Mouse (Mus musculus): ENCODE data around the gene Hist2h2ab. TPM values are rescaled to one million over a fixed set of nuclear protein-coding genes. Genes with fewer than 3 reads are reported as not detected.
"Not testable (repeated sequence)": the region's sequence is repeated elsewhere in the genome, so short reads cannot be mapped to it uniquely, and the experiment has no call there.

Gene Hist2h2ab
- total RNA-seq, 1 experiment = 54.2 TPM

DNA sequence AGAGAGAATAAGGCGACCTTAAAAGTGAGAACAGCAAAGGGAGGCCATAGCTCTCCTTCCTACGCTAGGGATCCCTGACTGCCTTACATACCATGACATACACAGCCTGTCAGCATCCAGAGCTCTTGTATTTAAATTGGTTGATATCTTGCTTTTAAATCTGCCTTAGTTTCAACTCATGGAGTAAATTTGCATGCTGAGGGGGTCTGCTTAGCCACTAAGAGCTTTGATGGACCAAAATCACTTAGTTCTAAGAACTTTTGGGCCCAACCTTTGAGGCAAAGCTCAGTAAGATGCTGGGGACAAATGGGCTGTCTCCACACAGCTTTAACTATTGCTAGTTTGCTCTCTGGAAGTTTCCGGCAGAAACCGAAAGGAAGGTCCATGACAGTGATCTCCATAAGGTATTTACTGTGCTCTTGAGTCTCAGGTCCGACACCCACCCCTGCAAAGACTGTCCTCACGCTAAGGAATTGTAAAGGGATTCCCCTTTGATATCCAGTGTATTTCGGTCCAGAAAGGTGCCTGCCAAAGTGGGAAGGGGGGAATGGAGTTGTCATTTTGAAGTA lies 17.8 kb downstream of the Hist2h2ab start:
- in situ Hi-C loops (cut with MboI; ENCODE audit: low sequenced_read_pairs in 2 of 2, unreplicated experiment in 2 of 2) = no loop called here
- Histone ChIP-seq H3K4me1 (ENCODE audit: control insufficient read depth in 2 of 2, insufficient read depth in 2 of 2, low read length in 2 of 2, poor library complexity in 1 of 2) (peaks cover 3 to 8% of the 10 kb centered on the region in 2 experiments; a peak in 3 of 4 replicates), H3K4me3 (ENCODE audit: insufficient read depth in 1 of 2, low read depth in 1 of 2, low read length in 2 of 2, poor library complexity in 1 of 2, severe bottlenecking in 1 of 2) (peak overlapping the region; percentile 74 to 81), H3K9ac (ENCODE audit: insufficient read depth, low read depth, low read length, poor library complexity, severe bottlenecking) (peak overlapping the region; percentile 89), H3K36me3 (ENCODE audit: control insufficient read depth, insufficient read depth, low read length, poor library complexity, severe bottlenecking) (no peaks in the 10 kb centered on the region), H3K27ac (ENCODE audit: insufficient read depth, low read depth, low read length, poor library complexity, severe bottlenecking) (peak overlapping the region; percentile 91; the same call in 1 of the 2 replicates), H3K9me3 (ENCODE audit: control insufficient read depth, insufficient read depth, low read depth, low read length) (no peaks in the 10 kb centered on the region)
- no peak for DNase-seq (ENCODE audit: low read depth, low spot score)
- no peak for TF ChIP-seq MAFK (IDR thresholded peaks at IDR 0.05; ENCODE audit: insufficient read depth, low read depth, low read length)
- TF ChIP-seq HCFC1 (IDR thresholded peaks at IDR 0.05; ENCODE audit: borderline replicate concordance, insufficient read depth, low read length) = no peak

DNA sequence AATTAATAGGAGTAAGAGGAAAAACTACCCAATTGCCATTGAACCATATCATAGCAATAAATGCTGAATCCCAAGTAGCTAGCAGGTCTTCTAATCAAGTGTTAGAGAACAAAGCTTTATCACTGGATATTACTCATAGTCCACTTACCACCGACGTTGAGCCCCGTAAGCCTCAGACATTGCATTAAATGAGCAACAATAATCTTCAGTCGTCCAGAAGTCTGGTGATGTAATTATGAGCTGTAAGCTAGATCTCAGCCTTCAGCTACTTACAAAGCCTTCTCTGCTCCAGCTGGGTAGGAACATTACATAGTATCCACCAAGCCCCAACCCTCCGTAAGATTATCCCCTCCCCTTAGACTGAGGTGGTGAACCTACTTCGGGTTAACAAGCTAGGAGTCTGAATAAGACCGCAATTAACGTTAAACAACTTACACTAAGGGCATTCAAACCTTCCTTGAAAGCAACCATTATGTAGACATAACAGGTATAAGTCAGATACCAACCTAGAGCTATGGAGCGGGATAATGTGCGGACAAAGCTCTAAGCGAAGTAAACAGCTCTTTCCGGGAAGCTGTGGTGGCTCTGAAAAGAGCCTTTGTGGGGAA lies 18.3 kb downstream of the Hist2h2ab start:
- Histone ChIP-seq H3K4me3 (ENCODE audit: insufficient read depth in 1 of 2, low read depth in 1 of 2, low read length in 2 of 2, poor library complexity in 1 of 2, severe bottlenecking in 1 of 2) (peak overlapping the region; percentile 74 to 81), H3K36me3 (ENCODE audit: control insufficient read depth, insufficient read depth, low read length, poor library complexity, severe bottlenecking) (no peaks in the 10 kb centered on the region), H3K9ac (ENCODE audit: insufficient read depth, low read depth, low read length, poor library complexity, severe bottlenecking) (peak overlapping the region; percentile 89), H3K27ac (ENCODE audit: insufficient read depth, low read depth, low read length, poor library complexity, severe bottlenecking) (peak overlapping the region; percentile 91), H3K4me1 (ENCODE audit: control insufficient read depth in 2 of 2, insufficient read depth in 2 of 2, low read length in 2 of 2, poor library complexity in 1 of 2) (peaks cover 3 to 9% of the 10 kb centered on the region in 2 experiments; a peak in 3 of 4 replicates), H3K9me3 (ENCODE audit: control insufficient read depth, insufficient read depth, low read depth, low read length) (no peaks in the 10 kb centered on the region)
- no peak for DNase-seq (ENCODE audit: low read depth, low spot score)
- in situ Hi-C loops (cut with MboI; ENCODE audit: low sequenced_read_pairs in 2 of 2, unreplicated experiment in 2 of 2) = no loop called here
- no peak for TF ChIP-seq CHD2 (IDR thresholded peaks at IDR 0.05; ENCODE audit: low read depth, low read length)
- no peak for TF ChIP-seq ZNF384 (IDR thresholded peaks at IDR 0.05; ENCODE audit: low read depth, low read length)
- TF ChIP-seq HCFC1 (IDR thresholded peaks at IDR 0.05; ENCODE audit: borderline replicate concordance, insufficient read depth, low read length) = no peak
- no peak for TF ChIP-seq MAFK (IDR thresholded peaks at IDR 0.05; ENCODE audit: insufficient read depth, low read depth, low read length)
- TF ChIP-seq ZC3H11A (IDR thresholded peaks at IDR 0.05; ENCODE audit: borderline replicate concordance, low read depth, low read length) = no peak

DNA sequence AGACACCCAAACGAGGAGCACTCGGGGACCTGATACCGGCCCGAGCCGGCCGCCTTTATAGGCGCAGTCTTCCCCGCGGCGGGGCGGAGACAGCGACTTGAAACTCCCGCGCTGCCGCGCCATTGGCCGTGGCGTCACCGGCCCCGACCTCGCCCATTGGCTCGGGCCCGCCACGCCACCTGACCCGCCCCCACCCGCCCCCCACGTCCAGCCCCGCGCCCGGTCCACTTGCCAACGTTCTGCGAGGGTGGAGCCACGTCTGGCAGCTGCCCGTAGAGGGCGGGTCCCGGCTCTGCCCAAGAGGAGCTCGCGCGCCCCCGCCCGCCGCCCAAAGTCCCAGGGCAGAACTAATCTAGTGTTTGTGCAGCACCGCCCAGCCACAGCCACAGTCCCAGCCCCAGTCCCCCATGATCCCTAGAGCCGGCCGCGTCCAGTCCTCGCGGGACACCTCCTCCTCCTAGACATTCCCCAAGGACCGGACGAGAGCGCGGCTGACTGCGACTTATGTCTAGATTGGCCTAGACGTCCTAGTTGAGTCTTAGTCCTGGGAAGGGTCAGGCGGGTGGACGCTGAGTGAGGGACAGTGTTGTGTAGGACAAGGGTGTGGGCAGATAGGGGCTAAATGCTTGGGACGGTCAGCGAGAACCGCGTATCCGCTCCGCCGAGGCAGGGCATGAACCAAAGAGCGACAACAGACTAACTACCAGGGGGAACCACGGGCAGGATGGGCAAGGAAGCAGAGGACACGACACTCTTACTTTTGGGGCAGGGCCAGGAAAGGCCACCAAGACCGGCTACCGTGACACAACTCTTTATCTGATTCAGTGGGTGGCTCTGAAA lies 19.5 kb downstream of the Hist2h2ab start, which contains the start of gene Hist2h3c2:
TSS of gene Hist2h3c2 (minus strand) at position 174 of the 840 bp plus-strand sequence.
- H3K36me3 ChIP-seq (ENCODE audit: control insufficient read depth, insufficient read depth, low read length, poor library complexity, severe bottlenecking); H3K9me3 ChIP-seq (ENCODE audit: control insufficient read depth, insufficient read depth, low read depth, low read length); in situ Hi-C loops (cut with MboI; ENCODE audit: low sequenced_read_pairs in 2 of 2, unreplicated experiment in 2 of 2); DNase-seq (ENCODE audit: low read depth, low spot score): not testable (repeated sequence)
- peak within 1 kb of the TSS; percentile 97 for H3K27ac ChIP-seq (ENCODE audit: insufficient read depth, low read depth, low read length, poor library complexity, severe bottlenecking)
- peak within 1 kb of the TSS; percentile 94 for H3K9ac ChIP-seq (ENCODE audit: insufficient read depth, low read depth, low read length, poor library complexity, severe bottlenecking)
- peak within 1 kb of the TSS; percentile 74 to 81 for H3K4me3 ChIP-seq (ENCODE audit: insufficient read depth in 1 of 2, low read depth in 1 of 2, low read length in 2 of 2, poor library complexity in 1 of 2, severe bottlenecking in 1 of 2)
- H3K4me1 ChIP-seq (ENCODE audit: control insufficient read depth in 2 of 2, insufficient read depth in 2 of 2, low read length in 2 of 2, poor library complexity in 1 of 2) = peaks cover 6 to 15% of the 10 kb centered on the region in 2 experiments

DNA sequence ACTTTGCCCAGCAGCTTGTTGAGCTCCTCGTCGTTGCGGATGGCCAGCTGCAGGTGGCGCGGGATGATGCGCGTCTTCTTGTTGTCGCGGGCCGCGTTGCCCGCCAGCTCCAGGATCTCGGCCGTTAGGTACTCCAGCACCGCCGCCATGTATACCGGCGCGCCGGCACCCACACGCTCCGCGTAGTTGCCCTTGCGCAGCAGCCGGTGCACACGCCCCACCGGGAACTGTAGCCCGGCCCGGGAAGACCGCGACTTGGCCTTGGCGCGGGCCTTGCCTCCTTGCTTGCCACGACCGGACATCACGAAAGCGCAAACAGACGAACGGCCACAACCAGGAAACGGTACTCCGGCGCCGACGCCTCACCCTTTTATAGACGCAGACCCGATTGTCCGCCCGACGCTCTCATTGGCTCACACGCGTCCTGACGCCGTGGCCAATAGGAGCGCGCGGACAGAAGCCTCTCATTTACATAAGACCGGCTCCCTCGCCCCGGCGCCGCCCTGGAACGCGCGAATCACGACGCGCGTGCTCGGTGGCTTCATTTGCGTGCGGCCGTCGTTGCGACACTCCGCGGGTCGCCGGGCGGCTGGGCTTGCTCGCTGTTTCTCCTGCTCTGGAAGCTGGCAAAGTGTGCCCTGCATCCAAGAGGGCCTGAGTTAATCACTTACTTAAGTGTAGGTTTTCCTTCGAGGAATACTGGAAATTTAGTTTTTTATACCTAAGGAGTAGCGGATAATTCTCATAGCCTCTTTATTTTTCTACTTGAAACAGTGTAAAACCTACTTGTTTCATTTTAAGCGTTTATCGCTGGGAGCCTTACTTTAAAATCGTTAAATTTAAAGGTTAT lies 20.5 kb downstream of the Hist2h2ab start, which contains the start of gene Hist2h2aa2:
TSS of gene Hist2h2aa2 (minus strand) at position 328 of the 850 bp plus-strand sequence.
- H3K36me3 ChIP-seq (ENCODE audit: control insufficient read depth, insufficient read depth, low read length, poor library complexity, severe bottlenecking); DNase-seq (ENCODE audit: low read depth, low spot score); H3K9me3 ChIP-seq (ENCODE audit: control insufficient read depth, insufficient read depth, low read depth, low read length); in situ Hi-C loops (cut with MboI; ENCODE audit: low sequenced_read_pairs in 2 of 2, unreplicated experiment in 2 of 2): not testable (repeated sequence)
- H3K4me3 ChIP-seq (ENCODE audit: insufficient read depth in 1 of 2, low read depth in 1 of 2, low read length in 2 of 2, poor library complexity in 1 of 2, severe bottlenecking in 1 of 2) = peak within 1 kb of the TSS; percentile 67 to 73
- H3K27ac ChIP-seq (ENCODE audit: insufficient read depth, low read depth, low read length, poor library complexity, severe bottlenecking) = peak within 1 kb of the TSS; percentile 97
- H3K4me1 ChIP-seq (ENCODE audit: control insufficient read depth in 2 of 2, insufficient read depth in 2 of 2, low read length in 2 of 2, poor library complexity in 1 of 2) = peaks cover 6 to 17% of the 10 kb centered on the region in 2 experiments
- peak within 1 kb of the TSS; percentile 94 for H3K9ac ChIP-seq (ENCODE audit: insufficient read depth, low read depth, low read length, poor library complexity, severe bottlenecking)

Measured in ES-E14 (cell line).